ENCODE assay signal across 21 mouse cellular contexts in genomic region chr17:54669499-54669898, GRCm38 (mm10).
"Had no signal": no experiment of that assay in that cellular context is flagged by ENCODE, and none has a peak within 500 bp of the region (broad histone marks: within the 10 kb centered on the region; RNA-seq: fewer than 3 reads in every experiment).

No protein-coding gene starts in this region.

- H3K27ac ChIP-seq: lung, embryonic 15.5 days; macrophage; midbrain, embryonic 10.5 days; midbrain, embryonic 12.5 days; neural tube, embryonic 13.5 days; neural tube, embryonic 15.5 days had no signal

- H3K4me3 ChIP-seq: lung, embryonic 15.5 days; midbrain, embryonic 10.5 days; midbrain, embryonic 12.5 days; myocyte; neural tube, embryonic 13.5 days; neural tube, embryonic 15.5 days had no signal

- DNase-seq: liver, postnatal 0 days; lung, adult 2 months; lung, postnatal 14 days; lung, postnatal 36 days; midbrain, embryonic 14.5 days; retina, postnatal 1 day; right cerebral cortex, postnatal 25 days; right cerebral cortex, postnatal 4 days; spleen, adult 18-20 months; thymus, adult 2 months; thymus, postnatal 25 days; thymus, postnatal 4 days had no signal

- ATAC-seq: liver, postnatal 0 days; lung, postnatal 0 days; midbrain, embryonic 16.5 days had no signal
